Mouse (Mus musculus) megakaryocyte, embryonic 14.5 days (primary cell): ENCODE measurements around the gene Trim28.

Experiments used
- FLI1 ChIP-seq: IDR thresholded peaks from 2 replicates; pipeline ENCODE4 v1.6.1; 2012; ENCODE audit warnings: low read length, inconsistent platforms, mixed read lengths
- GATA1 ChIP-seq: IDR thresholded peaks from 3 replicates; pipeline ENCODE4 v1.6.1; 2012; ENCODE audit warnings: mixed read lengths, low read length, inconsistent platforms, borderline replicate concordance

DNA sequence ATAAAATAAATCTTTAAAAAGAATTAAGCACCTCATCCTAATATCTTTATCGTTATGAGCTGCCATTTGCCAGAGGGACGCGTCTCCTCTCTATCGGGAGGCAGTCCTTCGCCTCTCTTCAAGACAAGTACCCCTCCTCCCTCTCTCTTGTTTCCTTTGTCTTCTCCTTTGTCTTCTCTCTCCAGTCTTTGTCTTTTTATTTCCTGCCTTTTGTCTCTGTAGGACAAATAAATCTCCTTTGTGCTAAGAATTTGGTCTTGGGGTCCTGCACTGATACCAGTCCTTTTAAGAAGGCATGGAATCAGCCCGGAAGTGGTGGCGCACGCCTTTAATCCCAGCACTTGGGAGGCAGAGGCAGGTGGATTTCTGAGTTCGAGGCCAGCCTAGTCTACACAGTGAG is 60.6 kb downstream of the Trim28 start:
- TF ChIP-seq FLI1 (no peak), GATA1 (no peak)
